Mouse (Mus musculus) bone marrow macrophage, adult 2 months (primary cell): ENCODE measurements around the gene Palm3.

Experiments
- CTCF ChIP-seq: IDR thresholded peaks from 2 replicates; pipeline ENCODE4 v1.5.1; 2012; ENCODE audit warnings: low read depth, mild to moderate bottlenecking, low read length, moderate library complexity
- POLR2A ChIP-seq: IDR thresholded peaks from 2 replicates; pipeline ENCODE4 v1.6.1; 2012; ENCODE audit warnings: mild to moderate bottlenecking, low read depth, low read length, borderline replicate concordance

DNA sequence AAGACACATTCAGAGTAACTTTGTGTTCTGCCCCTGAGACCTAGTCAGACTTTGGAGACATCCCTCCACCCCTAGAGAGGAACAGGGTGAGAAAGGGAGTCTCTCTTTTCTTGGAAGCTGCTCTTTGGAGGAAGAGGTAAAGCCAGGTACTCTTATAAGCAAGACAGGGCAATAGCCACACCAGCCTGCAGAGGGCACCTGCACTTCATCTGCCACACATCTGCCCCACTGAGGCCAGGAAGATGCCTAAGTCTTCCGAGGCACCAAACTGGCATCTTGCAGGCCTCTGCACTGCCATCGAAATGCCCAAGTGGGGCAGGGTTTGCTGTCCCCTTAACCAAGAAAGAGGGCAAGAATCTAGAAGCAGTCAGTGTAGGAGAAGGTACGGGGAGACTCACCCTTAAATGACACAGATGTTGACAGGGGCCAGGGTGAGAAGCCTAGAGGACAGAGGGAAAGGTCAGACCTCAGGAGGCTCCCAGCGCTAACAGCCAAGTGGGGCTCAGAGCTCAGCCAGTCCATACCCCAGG is 45.1 kb upstream of the Palm3 start:
- peak; percentile 45; the same call in 1 of the 2 replicates for TF ChIP-seq CTCF
- TF ChIP-seq POLR2A, result no peak
